8 mouse cellular contexts compared by ENCODE assay signal in the genomic region with DNA sequence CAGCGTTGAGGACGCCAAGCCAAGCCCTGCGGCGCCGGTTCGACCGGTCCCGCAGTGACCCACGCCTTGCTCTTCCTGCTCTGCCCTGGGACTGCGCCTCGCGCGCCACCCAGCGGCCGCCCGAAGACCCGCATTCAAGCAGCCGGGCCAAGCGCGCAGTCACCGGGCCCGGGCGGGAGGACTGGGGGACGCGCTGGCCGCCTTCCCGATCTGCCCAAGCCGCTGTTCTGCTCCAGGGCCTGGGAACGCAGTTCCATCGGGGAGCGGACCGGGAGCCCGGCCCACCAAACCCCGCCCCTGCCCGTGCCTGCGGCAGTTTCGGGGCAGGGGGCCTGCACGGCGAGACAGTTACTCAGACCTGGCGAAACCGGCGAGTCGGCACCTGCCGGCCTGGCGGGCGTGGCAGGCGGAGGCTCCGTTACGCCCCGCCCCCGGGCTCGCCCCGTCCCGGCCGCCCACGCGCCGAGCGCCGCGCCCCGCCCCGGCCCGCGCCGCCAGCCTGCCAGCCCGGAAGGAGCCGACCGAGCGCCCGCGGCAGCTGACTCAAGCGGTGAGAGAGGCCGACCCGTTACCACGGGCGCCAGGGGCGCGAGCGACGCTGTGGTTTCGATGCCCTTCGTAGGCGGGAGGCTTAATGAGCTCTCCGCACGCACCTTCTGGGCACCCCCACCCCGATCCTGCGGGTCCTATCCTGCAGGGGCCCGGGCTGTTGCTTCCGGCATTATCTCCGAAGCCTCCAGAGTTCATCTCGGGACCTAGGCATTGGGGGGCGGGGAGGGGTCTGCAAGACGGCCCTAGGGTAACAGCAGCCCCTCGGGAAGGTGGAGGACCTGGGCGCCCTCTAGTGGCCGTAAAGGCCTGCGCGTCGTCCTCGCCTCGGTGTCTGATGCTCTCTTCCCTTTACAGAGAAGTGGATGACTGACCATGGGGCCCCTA. TPM values are rescaled to one million over a fixed set of nuclear protein-coding genes. Genes with fewer than 3 reads are reported as not detected.
A peak's percentile ranks its signal among the peaks of the same experiment; 100 is the strongest.
DNase-seq lines count a peak whose midpoint lies in the region; ATAC-seq and TF ChIP-seq lines count a peak whose summit lies in the region.

TSS of gene Ap5b1 (plus strand) at position 492 of the 936 bp plus-strand sequence.

- H3K4me1 ChIP-seq in cortical plate, adult 2 months (ENCODE audit: control insufficient read depth, insufficient read depth, low read length), result no peaks in the 10 kb centered on the region

- DNase-seq in gastrocnemius, postnatal 10 days, result peak; percentile 90
- peak; percentile 93 for DNase-seq in induced T-regulatory cell, adult 2 months (ENCODE audit: low read depth)
- peak; percentile 61 to 89 for DNase-seq in left cerebral cortex, adult 9 months (ENCODE audit: low spot score in 2 of 2)
- peak; percentile 85 for DNase-seq in right cerebral cortex, postnatal 14 days
- peak; percentile 87 to 90 for DNase-seq in urinary bladder, postnatal 36 days (ENCODE audit: low spot score in 2 of 2)

- peak within 1 kb of the TSS; percentile 58 for H3K4me3 ChIP-seq in cortical plate, adult 2 months (ENCODE audit: insufficient read depth, low read length)

- peak; percentile 66 for ATAC-seq in activated CD4-positive, CD25-positive, alpha-beta regulatory T cell, adult 4 months
- peak; percentile 54 for ATAC-seq in megakaryocyte progenitor cell, adult 5-6 weeks (replicated peaks; ENCODE audit: poor library complexity)

- TF ChIP-seq POLR2A in cortical plate, adult 2 months (IDR thresholded peaks at IDR 0.05; ENCODE audit: extremely low read depth, insufficient read depth, low read length), result 0 out of 2 replicates have a peak, but pooled peaks have one; percentile 12

- peak within 1 kb of the TSS; percentile 97 for H3K27ac ChIP-seq in cortical plate, adult 2 months (ENCODE audit: insufficient read depth, low read length)

- peak; percentile 66 for TF ChIP-seq CTCF in cortical plate, adult 2 months (IDR thresholded peaks at IDR 0.05; ENCODE audit: extremely low read depth, insufficient read depth, low read length)

RNA-seq across cellular contexts. Expression of gene Ap5b1, which starts in this region (rescaled TPM):
- 1 to 10 TPM; 5.1 to 8.6 TPM for polyA plus RNA-seq in activated CD4-positive, CD25-positive, alpha-beta regulatory T cell, adult 4 months (2017; shearing (Covaris generic))
- 3.2 and 3.3 TPM in 2 replicates for polyA plus RNA-seq in cortical plate, adult 2 months (2012; rRNA removed)
- total RNA-seq in gastrocnemius, postnatal 10 days (2021), result 1 to 10 TPM; 1.6 to 2.7 TPM
- 8.9 and 10.5 TPM in 2 replicates for total RNA-seq in megakaryocyte progenitor cell, adult 5-6 weeks (2015)
- 7.4 and 9.6 TPM in 2 replicates for total RNA-seq in megakaryocyte progenitor cell, adult 5-6 weeks (2017)

Comparison
In these comparisons a context has a peak if more than half of its experiments do, and no peak if none do; other contexts are left out.
1. Peak in every context shown above with its lines: DNase-seq, ATAC-seq, H3K4me3 ChIP-seq and H3K27ac ChIP-seq.